Mouse (Mus musculus) urinary bladder, postnatal 25 days (tissue): Measurements from ENCODE around the gene Pla2g4c.
"Not testable (repeated sequence)": the region's sequence is repeated elsewhere in the genome, so short reads cannot be mapped to it uniquely, and the experiment has no call there.

ENCODE experiments used
- DNase-seq: peaks from one replicate; pipeline ENCODE4 v3.0.0; 2022; ENCODE audit warnings: low spot score

The Pla2g4c gene

DNA sequence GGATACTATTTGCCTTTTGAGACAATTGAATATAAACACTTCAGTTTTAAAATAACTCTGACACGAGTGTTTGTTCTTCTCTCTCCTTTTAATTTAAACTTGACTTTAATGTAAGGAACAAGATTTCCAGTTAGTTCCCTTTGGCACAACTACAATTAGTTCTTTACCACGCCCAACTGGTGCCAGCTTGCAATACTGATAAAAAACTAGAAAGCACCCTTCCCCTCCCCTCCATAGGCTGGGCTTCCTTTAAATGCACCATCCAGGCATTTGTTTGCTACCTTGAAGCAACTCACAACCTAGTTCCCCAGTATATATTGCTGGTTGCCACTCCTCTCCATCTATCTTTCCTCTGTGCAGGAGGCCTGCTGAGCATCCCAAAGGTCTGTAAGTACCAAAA lies at the start of gene Pla2g4c:
Gene Pla2g4c (plus strand): TSS at position 340 of the 400 bp plus-strand sequence.
- no peak for DNase-seq

DNA sequence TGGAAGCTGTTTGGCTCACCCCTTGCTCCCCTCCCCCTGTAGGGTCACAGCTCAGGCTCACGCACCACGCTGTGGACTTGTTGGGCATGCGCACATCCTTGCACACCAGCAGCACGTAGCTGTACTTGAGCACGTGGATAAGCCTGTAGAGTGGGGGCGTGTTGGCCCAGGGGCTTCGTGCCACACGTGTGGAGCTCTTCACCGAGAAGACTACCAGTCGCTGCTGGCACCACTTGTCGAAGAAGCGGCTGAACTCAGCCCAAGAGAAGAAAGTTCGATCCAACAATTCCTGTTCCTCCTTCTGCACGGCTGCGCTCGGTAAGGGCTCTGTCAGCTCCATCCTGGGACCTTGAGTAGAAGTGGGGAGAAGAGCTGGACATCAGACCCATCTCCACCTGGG lies 47.4 kb upstream of the Pla2g4c start, which contains the start of gene Lig1:
Gene Lig1 (plus strand): TSS at position 203 of the 400 bp plus-strand sequence.
- no peak for DNase-seq

DNA sequence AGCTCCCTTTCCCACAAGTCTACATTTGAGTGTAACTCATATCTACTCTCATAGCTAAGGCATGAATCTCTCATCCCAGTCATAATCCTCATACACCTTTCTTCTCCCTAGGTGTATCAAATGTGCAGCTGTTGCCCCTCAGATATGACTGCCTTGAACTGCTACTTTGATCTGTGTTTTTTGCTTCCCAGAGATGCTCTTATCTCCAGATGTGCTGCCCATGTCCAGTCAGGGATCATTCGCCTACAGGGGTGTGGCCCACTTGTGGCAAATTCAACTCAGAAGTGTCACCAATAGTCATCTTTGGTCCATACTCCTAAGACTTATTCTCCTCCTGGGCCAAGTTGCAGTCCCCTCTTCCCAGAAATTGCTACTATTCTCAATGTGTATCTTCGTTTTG lies 46.6 kb upstream of the Pla2g4c start:
- no peak for DNase-seq

DNA sequence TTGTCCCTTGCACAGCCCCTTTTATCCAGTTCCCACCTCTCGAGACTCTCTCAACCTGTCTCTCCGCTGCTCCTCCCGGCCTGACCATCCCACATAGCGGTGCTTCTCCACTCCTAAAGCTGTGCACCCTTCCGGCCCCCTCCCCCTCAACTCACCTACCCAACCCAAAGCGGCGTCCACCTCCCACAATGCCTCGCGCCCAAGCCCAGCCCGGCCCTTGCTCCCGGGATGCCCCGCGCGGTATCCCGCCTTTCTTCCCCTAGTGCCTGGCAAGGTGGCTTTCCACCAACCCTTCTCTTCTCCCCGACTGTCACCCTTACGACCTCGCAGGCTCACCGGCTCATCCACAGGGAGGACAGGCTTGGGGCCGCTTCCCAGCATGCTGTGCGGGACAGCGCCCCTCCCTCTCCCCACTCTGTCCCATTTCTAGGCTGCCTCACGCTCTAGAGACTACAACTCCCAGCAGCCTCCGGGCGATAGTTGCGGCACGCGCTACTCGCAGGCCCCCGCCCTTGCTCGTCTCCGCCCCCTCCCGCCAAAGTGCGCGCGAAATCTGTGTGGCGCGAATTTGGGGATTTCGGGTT lies 46.1 kb upstream of the Pla2g4c start, which contains the start of gene Zswim9:
Gene Zswim9 (minus strand): TSS at position 414 of the 584 bp plus-strand sequence.
- DNase-seq, result peak; percentile 88

DNA sequence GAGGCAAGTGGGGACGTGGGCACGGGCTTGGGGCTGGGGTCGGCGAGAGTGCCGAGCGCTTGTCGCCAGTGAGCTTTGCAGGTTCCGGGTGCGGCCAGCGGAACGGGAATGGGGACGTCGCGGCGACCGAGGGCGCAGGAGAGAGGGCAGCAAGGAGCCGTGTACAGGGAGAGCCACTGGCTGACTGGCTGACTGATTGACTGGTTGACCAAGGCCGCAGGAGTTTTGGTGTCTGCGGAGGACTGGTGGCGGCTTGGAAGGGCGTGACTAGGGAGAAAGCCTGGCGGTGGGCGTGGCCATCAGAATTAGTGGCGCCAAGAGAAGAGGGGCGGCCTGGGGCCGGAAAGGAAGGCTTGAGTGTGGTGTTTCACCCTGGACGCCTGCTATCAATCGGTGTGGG lies 45.5 kb upstream of the Pla2g4c start:
- DNase-seq, result not testable (repeated sequence)

DNA sequence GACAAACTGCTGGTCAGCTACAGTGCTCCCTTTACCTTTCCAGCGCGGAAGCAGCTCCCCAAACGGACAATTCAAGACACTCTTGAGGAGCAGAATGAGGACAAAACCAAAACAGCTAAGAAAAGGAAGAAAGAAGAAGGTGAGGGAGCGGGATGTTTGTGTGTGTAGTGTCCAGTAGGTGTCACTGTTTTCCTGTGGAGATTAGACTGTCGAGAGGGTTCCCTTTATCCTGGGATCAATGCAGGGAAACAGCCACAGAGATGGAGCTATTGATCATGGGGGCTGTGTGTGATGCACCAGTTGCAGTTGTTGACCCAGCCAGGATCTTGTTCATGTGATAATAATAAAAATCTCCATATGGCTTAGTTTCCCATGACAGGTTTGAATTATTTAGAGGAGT lies 35.8 kb upstream of the Pla2g4c start:
- no peak for DNase-seq

DNA sequence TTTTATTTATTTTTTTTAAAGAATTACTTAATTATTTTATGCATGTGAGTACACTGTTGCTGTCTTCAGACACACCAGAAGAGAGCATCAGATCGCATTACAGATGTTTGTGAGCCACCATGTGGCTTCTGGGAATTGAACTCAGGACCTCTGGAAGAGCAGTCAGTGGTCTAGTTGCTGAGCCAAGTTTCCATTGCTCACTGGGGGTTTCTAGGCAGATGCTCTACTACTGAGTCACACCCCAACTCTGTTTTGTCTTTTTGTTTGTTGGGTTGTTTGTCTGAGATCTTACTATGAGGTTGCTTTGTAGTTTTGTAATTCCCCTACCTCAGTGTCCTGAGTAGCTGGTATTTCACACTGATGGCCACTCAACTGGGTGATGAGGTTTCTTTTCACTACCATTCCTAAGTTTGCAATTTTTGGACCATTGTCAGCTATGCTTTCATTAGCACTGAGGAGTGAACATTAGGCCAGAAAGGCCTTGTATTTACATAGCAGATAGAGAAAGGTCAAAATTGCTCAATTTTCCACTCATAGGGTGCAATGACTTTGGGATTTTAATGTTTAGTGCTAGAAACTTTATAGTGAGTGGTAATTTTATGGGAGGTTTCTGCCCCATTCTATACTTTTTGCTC lies 34.3 kb upstream of the Pla2g4c start:
- DNase-seq, result no peak

DNA sequence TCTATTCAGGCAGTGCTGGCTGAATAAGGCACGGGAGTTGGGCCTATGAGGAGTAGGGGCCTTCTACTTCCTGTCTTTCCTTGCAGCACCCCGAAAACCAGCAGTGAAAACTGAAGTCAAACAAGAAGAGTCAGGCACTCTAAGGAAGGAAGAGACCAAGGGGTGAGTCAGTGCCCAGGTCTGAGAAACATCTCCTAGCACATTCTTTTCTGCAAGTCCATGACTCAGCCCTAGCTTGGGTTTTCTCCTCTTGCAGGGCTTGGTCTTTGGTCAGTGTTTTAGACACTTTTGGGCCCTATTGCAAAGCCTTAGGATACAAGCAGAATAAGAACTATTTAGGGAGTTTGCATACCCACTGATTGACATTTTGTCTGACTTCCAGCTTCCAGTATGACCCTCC lies 33.1 kb upstream of the Pla2g4c start:
- no peak for DNase-seq

DNA sequence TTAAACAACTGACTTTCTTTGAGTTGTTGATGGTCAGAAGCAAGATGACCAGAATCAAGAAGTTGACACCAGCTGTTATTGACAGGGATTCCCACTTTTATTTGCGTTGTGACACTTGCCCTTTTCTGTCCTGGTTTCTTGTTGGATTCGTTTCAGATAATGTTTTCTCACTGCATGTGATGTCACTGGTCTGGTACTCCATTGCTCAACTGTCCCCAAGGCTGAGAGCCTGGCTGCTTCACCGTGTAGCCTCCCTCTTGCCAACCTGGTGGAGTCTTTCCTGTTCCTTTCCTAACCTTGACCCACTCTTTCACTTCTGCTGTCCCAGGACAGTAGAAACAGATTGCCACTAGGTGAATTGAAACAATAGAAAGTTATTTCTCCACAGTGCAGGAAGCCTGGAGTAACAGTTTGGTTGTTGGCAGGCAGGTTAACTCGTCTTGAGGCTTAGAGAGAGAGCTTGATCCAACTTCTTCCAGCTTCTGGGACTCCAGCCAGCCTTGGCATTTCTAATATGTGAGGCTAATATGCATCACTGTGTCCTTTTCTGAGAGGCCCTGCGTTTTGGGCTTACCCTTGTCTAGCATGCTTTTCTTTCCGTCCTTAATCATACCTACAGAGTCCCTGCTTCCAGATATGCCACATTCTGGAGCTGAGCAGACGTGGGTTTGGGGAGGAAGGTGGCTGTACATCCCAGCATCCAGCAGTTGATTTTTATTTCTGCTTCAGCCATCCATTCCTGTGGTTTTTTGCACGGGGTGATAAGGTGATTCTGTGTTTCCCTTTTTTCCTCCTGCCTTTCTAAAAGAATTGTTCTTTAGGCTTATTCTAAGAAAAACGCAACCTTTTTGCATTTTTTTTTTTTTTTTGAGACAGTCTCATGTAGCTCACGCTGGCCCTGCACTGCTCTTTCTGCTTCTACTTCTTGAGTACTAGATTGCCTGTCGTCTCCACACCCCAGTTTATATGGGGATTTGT lies 30.3 kb upstream of the Pla2g4c start:
- no peak for DNase-seq

DNA sequence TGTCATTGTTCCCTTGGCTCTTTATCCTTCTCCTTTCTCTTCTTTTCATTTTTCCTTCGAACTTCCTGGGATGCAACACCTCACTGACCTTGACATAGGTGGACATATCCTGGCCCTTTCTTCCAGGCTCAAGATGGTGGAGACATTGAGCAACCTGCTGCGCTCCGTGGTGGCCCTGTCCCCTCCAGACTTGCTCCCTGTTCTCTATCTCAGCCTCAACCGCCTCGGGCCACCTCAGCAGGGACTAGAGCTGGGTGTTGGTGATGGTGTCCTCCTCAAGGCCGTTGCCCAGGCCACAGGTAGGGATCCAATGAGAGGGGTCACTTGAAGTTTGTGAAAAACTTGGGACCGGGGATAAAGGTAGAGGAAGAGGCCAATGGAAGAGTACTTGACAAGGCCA lies 29.2 kb upstream of the Pla2g4c start:
- no peak for DNase-seq

DNA sequence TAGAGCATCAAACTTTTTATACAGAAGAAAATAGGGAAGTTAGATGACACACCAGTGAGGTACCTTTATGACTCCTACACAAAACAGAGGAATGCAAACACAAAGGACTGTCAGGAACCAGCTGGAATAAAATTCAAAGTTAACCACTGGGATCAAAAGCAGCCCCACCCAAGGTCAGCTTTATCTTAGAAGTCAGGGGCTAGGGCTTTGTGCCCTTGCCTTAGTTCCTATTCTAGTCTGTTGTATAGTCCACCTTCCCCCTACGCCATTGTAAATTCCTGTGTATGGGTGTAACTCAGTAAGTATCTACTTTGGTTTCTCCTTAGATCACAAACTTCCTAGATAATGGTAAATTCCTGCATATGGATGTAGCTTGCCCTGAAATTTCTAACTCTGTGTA lies 26.8 kb upstream of the Pla2g4c start:
- no peak for DNase-seq

DNA sequence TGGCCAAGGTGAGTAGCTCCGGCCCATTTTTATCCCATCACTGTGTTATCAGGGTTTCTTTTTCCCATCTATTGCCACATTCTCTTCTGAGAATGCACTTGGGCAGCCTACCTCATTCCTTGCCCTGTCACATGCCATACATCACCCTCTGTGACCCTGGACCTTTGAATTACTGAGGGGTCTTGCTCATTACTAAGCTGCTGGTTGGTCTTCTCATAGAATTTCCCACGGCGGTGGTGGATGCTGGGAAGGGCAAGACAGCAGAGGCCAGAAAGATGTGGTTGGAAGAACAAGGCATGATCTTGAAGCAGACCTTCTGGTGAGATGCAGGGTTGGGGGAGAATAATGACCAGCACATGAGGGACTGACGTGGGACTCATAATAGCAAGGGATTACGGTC lies 25.6 kb upstream of the Pla2g4c start:
- no peak for DNase-seq

DNA sequence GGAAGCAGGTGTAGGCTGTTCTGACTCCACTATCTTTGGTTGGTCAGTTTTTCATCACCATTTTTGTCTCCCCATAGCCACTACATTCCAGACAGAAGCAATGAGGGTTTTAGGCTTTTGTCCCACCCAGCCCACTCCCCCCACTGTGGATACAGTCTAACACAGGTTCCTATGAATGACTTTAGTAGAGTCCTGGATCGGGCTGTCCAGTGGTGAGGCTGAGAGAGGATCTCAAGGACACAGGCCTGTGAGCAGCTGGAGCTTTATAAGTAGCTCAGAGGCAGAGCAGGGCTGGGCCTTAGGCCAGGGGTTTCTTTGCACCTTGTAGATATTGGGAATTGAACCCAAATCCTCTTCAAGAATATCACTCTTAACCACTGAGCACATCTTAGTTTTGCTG lies 22.8 kb upstream of the Pla2g4c start:
- no peak for DNase-seq

DNA sequence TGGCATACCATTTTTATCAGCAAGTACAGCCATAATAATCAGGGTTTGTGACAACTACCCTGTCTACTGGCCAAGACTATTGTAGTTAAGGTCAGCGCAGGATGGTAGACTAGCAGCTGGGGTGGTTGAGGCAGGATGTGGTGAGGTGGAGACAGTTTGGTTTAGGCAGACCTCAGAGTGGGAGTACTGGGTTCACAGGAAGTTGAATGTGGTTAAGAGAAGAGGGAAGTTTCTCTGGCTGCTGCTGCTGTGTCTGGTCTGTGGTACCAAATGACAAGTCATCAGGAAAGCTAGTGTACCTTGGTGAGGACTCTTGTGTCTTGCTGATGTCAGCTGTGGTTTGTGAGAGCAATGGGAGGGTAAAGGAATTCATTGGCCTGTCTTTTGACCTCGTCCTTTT lies 21.7 kb upstream of the Pla2g4c start:
- DNase-seq, result no peak

DNA sequence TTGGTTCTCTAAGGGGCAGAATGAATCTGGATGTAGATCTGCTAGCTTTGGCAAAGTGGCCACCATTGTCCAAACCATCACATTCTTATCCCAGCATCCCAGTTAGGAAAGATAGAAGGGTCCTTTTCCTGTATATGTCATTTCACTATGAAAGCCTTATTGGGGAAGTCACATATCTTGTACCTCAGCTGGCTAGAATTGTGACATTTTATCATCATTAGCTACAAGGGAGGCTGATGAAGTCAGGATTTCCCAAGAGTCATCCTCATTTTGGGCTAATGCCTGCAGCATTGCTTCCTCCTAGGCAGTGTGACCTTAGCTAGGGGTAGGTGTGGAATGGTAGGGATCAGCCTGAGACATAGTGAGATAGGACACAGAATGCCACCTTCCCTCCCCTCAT lies 21.1 kb upstream of the Pla2g4c start:
- no peak for DNase-seq

DNA sequence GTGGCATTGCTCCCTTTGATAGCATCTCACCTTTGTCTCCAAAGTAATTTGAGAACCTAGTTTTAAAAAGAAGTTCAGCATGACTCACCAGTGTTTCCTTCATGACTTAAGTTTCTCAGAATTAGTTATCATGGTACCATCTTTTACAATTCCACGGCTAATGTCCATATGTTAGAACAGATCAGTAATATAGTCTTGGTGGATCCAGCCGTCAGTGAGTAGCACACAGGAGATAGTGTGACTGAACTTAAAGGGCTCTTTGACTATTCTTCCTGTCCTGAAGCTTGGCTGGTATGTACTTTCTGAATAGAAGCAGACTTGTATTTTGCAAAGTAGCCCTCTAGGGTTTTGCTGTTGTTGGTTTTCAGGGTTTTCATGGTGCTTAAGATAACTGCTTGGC lies 15.0 kb upstream of the Pla2g4c start:
- no peak for DNase-seq

DNA sequence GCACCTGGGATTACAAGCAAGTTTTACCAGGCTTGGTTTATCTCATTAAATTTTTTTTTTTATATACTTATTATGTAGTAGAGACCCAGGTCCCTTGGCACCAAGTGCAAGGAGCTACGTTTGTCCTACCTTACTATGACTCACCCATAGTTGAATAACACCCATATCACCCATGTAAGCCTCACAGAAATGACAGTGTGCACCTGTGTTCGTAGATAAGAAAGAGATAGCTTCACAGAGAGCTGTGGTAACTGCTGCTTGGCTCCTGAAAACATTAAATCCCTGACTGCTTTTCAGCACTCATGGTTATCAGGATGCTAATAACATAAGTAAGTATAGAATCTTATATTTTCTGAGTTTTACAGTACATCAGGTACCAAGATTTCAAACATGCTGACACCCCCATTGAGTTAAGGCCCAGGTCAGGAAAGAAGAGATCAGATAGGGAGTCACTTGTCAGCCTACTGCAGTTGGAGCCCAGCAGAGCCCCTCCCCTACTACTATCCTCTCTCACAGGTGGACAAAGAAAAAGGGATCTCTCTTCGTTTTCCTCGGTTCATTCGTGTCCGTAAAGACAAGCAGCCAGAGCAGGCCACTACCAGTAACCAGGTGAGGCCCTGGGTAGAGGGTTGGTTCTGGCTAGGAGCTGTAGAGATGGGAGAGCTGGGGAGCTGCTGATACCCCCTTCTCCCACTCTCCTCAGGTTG lies 13.8 kb upstream of the Pla2g4c start:
- DNase-seq, result no peak

DNA sequence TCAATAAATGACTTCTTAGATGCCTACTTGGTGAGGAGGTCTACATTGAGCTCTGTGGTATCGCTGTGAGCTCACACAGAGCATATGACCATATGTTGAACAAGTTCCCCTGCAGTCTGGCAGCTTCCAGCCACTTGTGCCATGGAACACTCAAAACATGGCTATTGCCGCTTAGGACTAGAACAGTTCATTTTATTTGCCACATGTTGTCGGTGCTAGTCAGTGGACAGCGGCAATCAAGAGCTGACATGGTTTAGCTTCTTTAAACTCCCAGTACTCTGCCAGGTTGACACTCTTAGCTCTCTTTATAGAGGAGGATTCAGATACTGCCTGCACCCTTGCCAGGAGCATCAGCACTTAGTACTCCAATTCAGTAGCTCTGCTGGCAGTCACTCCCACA lies 13.1 kb upstream of the Pla2g4c start:
- DNase-seq, result no peak

DNA sequence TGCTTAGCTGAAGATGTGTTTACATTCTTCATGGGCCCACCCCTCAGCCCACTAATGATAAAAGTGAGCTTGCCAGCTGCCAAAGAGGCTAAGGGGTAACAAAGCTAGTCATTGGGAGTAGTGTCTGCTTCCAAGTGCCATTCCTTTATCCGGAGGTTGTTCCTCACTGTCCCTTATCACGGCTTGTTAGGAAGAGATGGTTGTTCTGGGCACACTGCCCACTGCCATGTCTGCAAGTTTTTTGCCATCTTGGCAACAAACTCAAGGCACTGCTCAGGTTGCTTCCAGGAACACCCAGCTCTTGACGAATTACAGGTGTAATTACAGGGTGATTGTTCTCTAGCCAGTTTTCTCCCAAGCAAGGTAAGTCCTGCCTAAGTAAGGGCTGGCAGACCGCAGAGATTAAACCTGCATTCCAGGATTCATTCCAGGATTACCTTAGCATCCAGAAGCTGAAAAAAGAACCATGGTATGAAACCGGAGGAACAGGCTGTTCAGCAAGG lies 10.3 kb upstream of the Pla2g4c start:
- no peak for DNase-seq

DNA sequence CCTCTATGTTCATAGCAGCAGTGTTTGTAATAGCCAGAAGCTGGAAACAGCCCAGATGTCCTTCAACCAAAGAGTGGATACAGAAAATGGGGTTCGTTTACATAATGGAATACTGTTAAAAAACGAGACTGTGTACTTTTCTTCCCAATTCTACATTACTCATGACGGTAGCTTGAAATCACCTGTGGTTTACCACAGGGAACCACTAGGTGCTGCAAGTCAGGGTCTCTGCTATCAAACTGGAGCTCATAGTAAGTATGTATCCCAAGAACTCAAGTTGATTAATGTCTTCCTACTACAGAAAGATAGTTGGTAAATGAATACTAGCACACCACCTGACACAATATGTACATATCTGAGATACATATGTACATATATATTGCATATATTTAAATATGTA lies 3.0 kb upstream of the Pla2g4c start:
- no peak for DNase-seq

DNA sequence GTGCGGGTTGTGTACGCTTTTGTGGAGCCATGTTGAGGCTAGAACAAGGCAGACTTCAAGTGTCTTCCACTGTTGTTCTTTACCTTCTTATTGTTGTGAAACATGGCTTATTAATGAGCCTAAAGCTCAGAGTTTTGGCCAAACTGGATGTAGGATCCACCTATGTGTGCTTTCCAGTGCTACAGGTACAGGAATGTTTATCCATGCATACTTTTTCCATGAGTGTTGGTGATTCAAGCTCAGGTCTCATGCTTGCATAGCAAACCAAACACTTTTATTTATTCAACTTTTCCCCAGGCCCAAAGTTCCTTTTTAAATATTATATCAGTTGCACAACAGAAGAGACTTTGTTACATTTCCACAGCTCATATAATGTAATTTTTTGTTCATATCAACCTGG lies 6.1 kb downstream of the Pla2g4c start:
- no peak for DNase-seq

DNA sequence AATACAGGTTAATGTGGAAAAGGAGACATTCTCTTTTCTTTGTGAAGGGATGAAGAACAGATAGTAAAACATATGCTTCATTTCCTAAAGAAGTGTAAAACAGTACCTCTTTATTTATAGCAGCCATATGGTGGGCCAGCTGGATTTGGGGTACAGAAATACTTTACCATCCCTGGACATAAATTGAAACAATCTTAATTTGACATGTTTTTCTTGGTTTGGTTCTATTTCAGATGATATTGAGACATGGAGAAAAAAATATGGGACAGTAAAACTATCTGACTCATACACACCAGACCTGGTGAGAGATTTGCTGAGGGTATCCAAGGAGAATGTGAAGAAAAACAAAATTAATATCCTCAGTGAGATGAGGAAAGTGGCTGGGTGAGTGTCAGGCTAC lies 31.5 kb downstream of the Pla2g4c start:
- no peak for DNase-seq
